32 mouse cellular contexts compared by ENCODE assay signal in the genomic region with DNA sequence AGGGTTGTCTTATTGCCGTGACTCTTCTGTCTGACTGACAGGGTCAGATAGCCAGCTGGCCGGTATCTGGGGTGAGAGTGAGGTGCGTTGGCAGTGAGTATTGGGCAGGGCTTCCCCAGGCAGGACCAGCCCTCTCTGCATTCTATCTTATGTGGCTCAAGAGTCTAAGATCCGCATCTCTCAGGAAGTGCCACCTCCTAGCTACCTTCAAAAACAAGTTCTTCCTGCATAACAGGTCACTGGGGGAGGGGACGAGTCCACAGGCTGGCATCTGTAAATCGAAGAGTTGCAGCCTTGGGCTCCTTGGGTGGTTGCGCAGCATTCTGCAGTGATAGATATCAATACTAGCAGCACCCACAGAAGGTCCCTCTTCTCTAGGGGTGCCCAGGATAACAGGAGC. TPM values are rescaled to one million over a fixed set of nuclear protein-coding genes. Genes with fewer than 3 reads are reported as not detected.
DNase-seq lines count a peak whose midpoint lies in the region; ATAC-seq and TF ChIP-seq lines count a peak whose summit lies in the region.
"Had no signal": no experiment of that assay in that cellular context is flagged by ENCODE, and none has a peak within 500 bp of the region (broad histone marks: within the 10 kb centered on the region; RNA-seq: fewer than 3 reads in every experiment).

No protein-coding gene starts in this region.

- H3K36me3 ChIP-seq in liver, adult 2 months (ENCODE audit: control insufficient read depth, insufficient read depth, low read length): no peaks in the 10 kb centered on the region
- H3K36me3 ChIP-seq in thymus, adult 2 months (ENCODE audit: control insufficient read depth, insufficient read depth, low read length): no peaks in the 10 kb centered on the region
- H3K36me3 ChIP-seq in stomach, postnatal 0 days (ENCODE audit: control insufficient read depth, insufficient read depth, low read length): no peaks in the 10 kb centered on the region
- H3K36me3 ChIP-seq: embryonic facial prominence, embryonic 10.5 days; embryonic facial prominence, embryonic 15.5 days; heart, embryonic 10.5 days; hindbrain, embryonic 12.5 days; midbrain, embryonic 13.5 days; neural tube, embryonic 12.5 days had no signal

- no peak for DNase-seq in liver, adult 2 months (ENCODE audit: extremely low read depth, low read depth, low spot score)
- DNase-seq in liver: no peak
- no peak for DNase-seq in thymus, adult 2 months
- no peak for DNase-seq in thymus, postnatal 4 days
- peak; percentile 42 to 55 for DNase-seq in urinary bladder, postnatal 36 days (ENCODE audit: low spot score in 2 of 2)
- no peak for DNase-seq in urinary bladder, postnatal 4 days (ENCODE audit: low spot score in 2 of 2)
- no peak for DNase-seq in stomach, postnatal 0 days (ENCODE audit: low spot score)
- no peak for DNase-seq in retina, embryonic 14.5 days (ENCODE audit: low spot score)
- DNase-seq: adrenal gland, adult 2 months; cerebellum, adult 8-10 months; cerebellum, postnatal 25 days; gastrocnemius, postnatal 10 days; heart, postnatal 36 days; kidney, adult 8-10 months; kidney, postnatal 4 days; lung, adult 2 months; lung, postnatal 4 days; right cerebral cortex, postnatal 4 days had no signal

- H3K9ac ChIP-seq in liver, adult 2 months (ENCODE audit: low read depth, low read length): peak overlapping the region; percentile 51; the same call in 1 of the 2 replicates
- H3K9ac ChIP-seq in stomach, postnatal 0 days (ENCODE audit: low read length): no peak overlapping the region
- H3K9ac ChIP-seq: embryonic facial prominence, embryonic 15.5 days; forebrain, embryonic 13.5 days; hindbrain, embryonic 12.5 days; liver, embryonic 14.5 days; midbrain, embryonic 13.5 days; neural tube, embryonic 12.5 days had no signal

- no peaks in the 10 kb centered on the region for H3K79me2 ChIP-seq in liver, adult 2 months (ENCODE audit: control insufficient read depth, insufficient read depth, low read length)

- TF ChIP-seq EP300 in stomach, postnatal 0 days (optimal IDR thresholded peaks at IDR 0.05): peak; percentile 62

- no peak for TF ChIP-seq CTCF in liver, adult 2 months (IDR thresholded peaks at IDR 0.05; ENCODE audit: low read depth, low read length)
- no peak for TF ChIP-seq CTCF in thymus, adult 2 months (IDR thresholded peaks at IDR 0.05; ENCODE audit: borderline replicate concordance, control insufficient read depth, extremely low read depth, insufficient read depth, low read length, poor library complexity)
- TF ChIP-seq CTCF in stomach, postnatal 0 days (IDR thresholded peaks at IDR 0.05; ENCODE audit: low read depth): no peak

- H3K4me2 ChIP-seq in stomach, postnatal 0 days (replicated peaks; ENCODE audit: low read depth): no peak overlapping the region
- H3K4me2 ChIP-seq: embryonic facial prominence, embryonic 15.5 days; forebrain, embryonic 13.5 days; hindbrain, embryonic 12.5 days; midbrain, embryonic 13.5 days; neural tube, embryonic 12.5 days had no signal

- no peak for TF ChIP-seq POLR2A in liver, adult 2 months (IDR thresholded peaks at IDR 0.05; ENCODE audit: extremely low read depth, insufficient read depth, low read length)
- TF ChIP-seq POLR2A in thymus, adult 2 months (IDR thresholded peaks at IDR 0.05; ENCODE audit: control insufficient read depth, extremely low read depth, insufficient read depth, low read length, poor library complexity): no peak

- no peak for ATAC-seq in stomach, postnatal 0 days (ENCODE audit: low FRiP score, low TSS enrichment)
- ATAC-seq: activated CD4-positive, CD25-positive, alpha-beta regulatory T cell, adult 4 months; forebrain, embryonic 13.5 days; hindbrain, postnatal 0 days; intestine, embryonic 16.5 days; midbrain, embryonic 13.5 days had no signal

- peaks cover 11% of the 10 kb centered on the region for H3K27me3 ChIP-seq in liver, adult 2 months (ENCODE audit: control insufficient read depth, insufficient read depth, low read length)
- peaks cover 4% of the 10 kb centered on the region; the same call in 1 of the 2 replicates for H3K27me3 ChIP-seq in thymus, adult 2 months (ENCODE audit: control insufficient read depth, insufficient read depth, low read length)
- no peaks in the 10 kb centered on the region; the same call in 1 of the 2 replicates for H3K27me3 ChIP-seq in stomach, postnatal 0 days (ENCODE audit: control insufficient read depth, insufficient read depth, low read length)

- H3K4me1 ChIP-seq in liver, adult 2 months (ENCODE audit: control insufficient read depth, insufficient read depth, low read length): no peaks in the 10 kb centered on the region
- H3K4me1 ChIP-seq in thymus, adult 2 months (replicated peaks; ENCODE audit: control insufficient read depth, insufficient read depth, low read length): peaks cover 14% of the 10 kb centered on the region
- H3K4me1 ChIP-seq in stomach, postnatal 0 days (replicated peaks; ENCODE audit: control insufficient read depth, insufficient read depth): no peaks in the 10 kb centered on the region

- H3K4me3 ChIP-seq in liver, adult 2 months (ENCODE audit: insufficient read depth, low read depth, low read length): no peak overlapping the region
- H3K4me3 ChIP-seq in thymus, adult 2 months (ENCODE audit: control insufficient read depth, insufficient read depth, low read length): no peak overlapping the region
- no peak overlapping the region for H3K4me3 ChIP-seq in stomach, postnatal 0 days (ENCODE audit: low read depth, low read length)
- H3K4me3 ChIP-seq: embryonic facial prominence, embryonic 10.5 days; embryonic facial prominence, embryonic 15.5 days; forebrain, embryonic 13.5 days; heart, embryonic 10.5 days; hindbrain, embryonic 12.5 days; megakaryocyte, embryonic 14.5 days; midbrain, embryonic 13.5 days; neural tube, embryonic 12.5 days had no signal

- no peaks in the 10 kb centered on the region for H3K9me3 ChIP-seq in stomach, postnatal 0 days (ENCODE audit: control insufficient read depth, low read length)
- H3K9me3 ChIP-seq: embryonic facial prominence, embryonic 10.5 days; embryonic facial prominence, embryonic 15.5 days; forebrain, embryonic 13.5 days; heart, embryonic 10.5 days; hindbrain, embryonic 12.5 days; megakaryocyte, embryonic 14.5 days; midbrain, embryonic 13.5 days; neural tube, embryonic 12.5 days had no signal

- 49% methylated on average over 7 of the region's 7 CpGs for WGBS in liver, adult 2 months
- 61% methylated on average over 7 of the region's 7 CpGs for WGBS in thymus, adult 2 months
- WGBS in stomach, postnatal 0 days: 53% methylated on average over 7 of the region's 7 CpGs

- peak overlapping the region; percentile 42 for H3K27ac ChIP-seq in liver, adult 2 months (replicated peaks; ENCODE audit: insufficient read depth, low read depth, low read length)
- peak overlapping the region; percentile 34; the same call in 1 of the 2 replicates for H3K27ac ChIP-seq in thymus, adult 2 months (ENCODE audit: control insufficient read depth, insufficient read depth, low read length)
- H3K27ac ChIP-seq in stomach, postnatal 0 days (replicated peaks): no peak overlapping the region
- H3K27ac ChIP-seq: embryonic facial prominence, embryonic 10.5 days; embryonic facial prominence, embryonic 15.5 days; forebrain, embryonic 13.5 days; heart, embryonic 10.5 days; hindbrain, embryonic 12.5 days; hindbrain, postnatal 0 days; kidney, postnatal 0 days; liver, embryonic 14.5 days; midbrain, embryonic 13.5 days; neural tube, embryonic 12.5 days had no signal

RNA-seq across cellular contexts. Expression of a gene that starts 4.5 kb away (rescaled TPM):
- total RNA-seq in liver, adult 2 months (2014; rRNA removed): 22.2 and 25.4 TPM in 2 replicates
- polyA plus RNA-seq in liver, adult 2 months (2012; rRNA removed): 16.7 and 16.9 TPM in 2 replicates
- polyA plus RNA-seq in thymus, adult 2 months (2012; rRNA removed): 6.5 and 7.0 TPM in 2 replicates
- 0.47 and 0.51 TPM in 2 replicates for polyA plus RNA-seq in stomach, postnatal 0 days (2015; fragmentation: Nextera tagmentation; extraction: Ambion mirVana)
- total RNA-seq: granulocyte monocyte progenitor cell, adult 5-6 weeks had no signal

RNA-seq across cellular contexts. Expression of a gene that starts 5.1 kb away (rescaled TPM):
- not detected in 2 replicates for total RNA-seq in liver, adult 2 months (2014; rRNA removed)
- polyA plus RNA-seq in liver, adult 2 months (2012; rRNA removed): not detected in 2 replicates
- polyA plus RNA-seq in thymus, adult 2 months (2012; rRNA removed): 0.31 and 0.62 TPM in 2 replicates
- 0.15 and 0.21 TPM in 2 replicates for polyA plus RNA-seq in stomach, postnatal 0 days (2015; fragmentation: Nextera tagmentation; extraction: Ambion mirVana)
- total RNA-seq: adrenal gland, adult 2 months; granulocyte monocyte progenitor cell, adult 5-6 weeks; heart, postnatal 36 days; hindbrain, postnatal 0 days had no signal
- polyA plus RNA-seq: activated CD4-positive, CD25-positive, alpha-beta regulatory T cell, adult 4 months; embryonic facial prominence, embryonic 10.5 days; forebrain, embryonic 13.5 days; heart, embryonic 10.5 days; hindbrain, embryonic 12.5 days; intestine, embryonic 16.5 days; kidney, postnatal 0 days; neural tube, embryonic 12.5 days had no signal

RNA-seq across cellular contexts. Expression of a gene that starts 58.3 kb away (rescaled TPM):
- total RNA-seq in liver, adult 2 months (2014; rRNA removed): 3.7 and 4.1 TPM in 2 replicates
- 5.7 and 9.5 TPM in 2 replicates for polyA plus RNA-seq in liver, adult 2 months (2012; rRNA removed)
- polyA plus RNA-seq in thymus, adult 2 months (2012; rRNA removed): 43.6 and 49.2 TPM in 2 replicates
- 5.0 and 6.8 TPM in 2 replicates for polyA plus RNA-seq in stomach, postnatal 0 days (2015; fragmentation: Nextera tagmentation; extraction: Ambion mirVana)

Comparison
In these comparisons a context has a peak if more than half of its experiments do, and no peak if none do; other contexts are left out.
1. DNase-seq: peak in urinary bladder, postnatal 36 days (2 of 2); none in liver, adult 2 months (single experiment), liver (single experiment), thymus, adult 2 months (single experiment), thymus, postnatal 4 days (single experiment), urinary bladder, postnatal 4 days (0 of 2), stomach, postnatal 0 days (single experiment) and retina, embryonic 14.5 days (single experiment).